Mouse (Mus musculus): ENCODE measurements around the gene Aif1. TPM values are rescaled to one million over a fixed set of nuclear protein-coding genes. Genes with fewer than 3 reads are reported as not detected.
A peak's percentile ranks its signal among the peaks of the same experiment; 100 is the strongest.

Gene Aif1
- total and polyA plus RNA-seq, 3 experiments = 7.0 to 14.7 (median 14.1) TPM

- TF ChIP-seq BHLHE40 (IDR thresholded peaks at IDR 0.05; ENCODE audit: low read depth, low read length) = peak; percentile 61
Measured at GRCm38 (mm10) chr17:35193881-35194843, 18.3 kb upstream of the Aif1 start, which contains the start of gene Ltb (continued).

DNA sequence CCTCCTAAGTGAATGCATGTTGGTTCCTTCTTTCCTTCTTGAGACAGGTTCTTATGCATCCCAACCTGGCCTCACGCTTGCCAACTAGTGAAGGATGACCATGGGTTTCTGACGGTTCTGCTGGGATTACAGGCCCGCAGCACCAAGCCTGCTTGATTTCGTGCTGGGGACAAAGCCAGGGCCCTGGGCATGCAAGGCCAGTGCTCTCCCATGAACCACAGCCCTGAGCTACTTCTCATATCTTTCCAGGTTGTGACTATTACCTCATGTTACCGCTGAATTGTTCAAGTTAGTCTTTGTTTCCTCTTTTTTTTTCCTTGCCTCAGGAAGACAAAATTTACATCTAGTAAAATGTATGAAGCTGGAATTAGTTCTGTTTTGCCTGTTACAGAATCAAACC, 17.1 kb upstream of the Aif1 start:
- dilution Hi-C loops (cut with MboI; ENCODE audit: extremely low pct_ligation_motif_present, extremely low pct_unique_long_range_greater_than_20kb, low sequenced_read_pairs) (no loop called here), in situ Hi-C loops (cut with MboI; ENCODE audit: low pct_ligation_motif_present, low pct_unique_long_range_greater_than_20kb, low sequenced_read_pairs) (no loop called here)
- Histone ChIP-seq H3K27me3 (replicated peaks) (no peaks in the 10 kb centered on the region), H3K79me2 (replicated peaks; ENCODE audit: control insufficient read depth, extremely low read depth, insufficient read depth, poor library complexity, severe bottlenecking) (no peaks in the 10 kb centered on the region; the same call in 1 of the 2 replicates), H3K36me3 (replicated peaks in 1 of 2; ENCODE audit: control insufficient read depth in 1 of 2, insufficient read depth in 1 of 2, low read length in 1 of 2) (no peaks in the 10 kb centered on the region), H3K9ac (ENCODE audit: insufficient read depth, low read depth) (peak overlapping the region; percentile 71; the same call in 1 of the 2 replicates), H3K4me1 (ENCODE audit: control insufficient read depth in 1 of 2, insufficient read depth in 2 of 2) (peaks cover 32 to 47% of the 10 kb centered on the region in 2 experiments), H3K4me3 (replicated peaks in 1 of 3; ENCODE audit: low read depth in 2 of 3, low read length in 2 of 3, poor library complexity in 1 of 3) (no peak overlapping the region), H3K4me2 (ENCODE audit: insufficient read depth, low read depth, poor library complexity, severe bottlenecking) (peak overlapping the region; percentile 87; the same call in 1 of the 2 replicates), H3K9me3 (replicated peaks; ENCODE audit: low read length) (no peaks in the 10 kb centered on the region), H3K27ac (ENCODE audit: insufficient read depth, low read depth) (peak overlapping the region; percentile 96)
- TF ChIP-seq GABPA (IDR thresholded peaks at IDR 0.05; ENCODE audit: insufficient replicate concordance, low read depth, low read length) = no peak
- peak; percentile 55; the same call in 1 of the 2 replicates for TF ChIP-seq IRF4 (IDR thresholded peaks at IDR 0.05; ENCODE audit: low read depth, low read length)
- TF ChIP-seq KAT2A (IDR thresholded peaks at IDR 0.05; ENCODE audit: insufficient replicate concordance, low read length) = no peak
- TF ChIP-seq CHD1 (IDR thresholded peaks at IDR 0.05; ENCODE audit: low read depth, low read length) = no peak
- peak; percentile 36; the same call in 1 of the 2 replicates for TF ChIP-seq ETS1 (conservative IDR thresholded peaks at IDR 0.05; ENCODE audit: low read depth, low read length)
- TF ChIP-seq ZC3H11A (IDR thresholded peaks at IDR 0.05; ENCODE audit: low read depth, low read length) = no peak
- peak; percentile 82 for TF ChIP-seq ZNF384 (IDR thresholded peaks at IDR 0.05; ENCODE audit: low read depth, low read length)
- TF ChIP-seq SIN3A (IDR thresholded peaks at IDR 0.05; ENCODE audit: low read length) = no peak
- TF ChIP-seq ELF1 (IDR thresholded peaks at IDR 0.05; ENCODE audit: low read depth, low read length) = no peak
- no peak for TF ChIP-seq E2F4 (IDR thresholded peaks at IDR 0.05; ENCODE audit: insufficient replicate concordance, low read depth, low read length)
- TF ChIP-seq POLR2AphosphoS2 (IDR thresholded peaks at IDR 0.05; ENCODE audit: low read depth, low read length) = no peak
- no peak for TF ChIP-seq JUN (IDR thresholded peaks at IDR 0.05; ENCODE audit: insufficient read depth, low read depth, low read length)
- peak; percentile 93 for TF ChIP-seq UBTF (IDR thresholded peaks at IDR 0.05; ENCODE audit: low read depth, low read length)
- TF ChIP-seq MAZ (IDR thresholded peaks at IDR 0.05; ENCODE audit: low read depth, low read length) = no peak
- no peak for TF ChIP-seq RCOR1 (conservative IDR thresholded peaks at IDR 0.05; ENCODE audit: low read depth, low read length)
- TF ChIP-seq BHLHE40 (IDR thresholded peaks at IDR 0.05; ENCODE audit: low read depth, low read length) = peak; percentile 46; the same call in 1 of the 2 replicates
- no peak for TF ChIP-seq USF2 (conservative IDR thresholded peaks at IDR 0.05; ENCODE audit: low read depth, low read length)
- TF ChIP-seq EP300 (IDR thresholded peaks at IDR 0.05; ENCODE audit: low read length) = peak; percentile 59
- TF ChIP-seq POLR2A (IDR thresholded peaks at IDR 0.05; ENCODE audit: low read depth, low read length) = no peak
- TF ChIP-seq MYC (IDR thresholded peaks at IDR 0.05; ENCODE audit: low read depth, low read length) = 0 out of 2 replicates have a peak, but pooled peaks have one; percentile 57
- no peak for TF ChIP-seq MAX (IDR thresholded peaks at IDR 0.05; ENCODE audit: low read length)
- TF ChIP-seq TBP (conservative IDR thresholded peaks at IDR 0.05; ENCODE audit: low read depth, low read length) = peak; percentile 95
- peak; percentile 16; the same call in 1 of the 2 replicates for TF ChIP-seq TCF12 (IDR thresholded peaks at IDR 0.05; ENCODE audit: low read depth, low read length)
- TF ChIP-seq RAD21 (IDR thresholded peaks at IDR 0.05; ENCODE audit: low read depth, low read length) = no peak
- TF ChIP-seq ZKSCAN1 (IDR thresholded peaks at IDR 0.05; ENCODE audit: borderline replicate concordance, low read depth, low read length) = no peak
- no peak for TF ChIP-seq CTCF (conservative IDR thresholded peaks at IDR 0.05 in 1 of 2, IDR thresholded peaks at IDR 0.05 in 1 of 2; ENCODE audit: low read depth in 2 of 2, low read length in 2 of 2)
- TF ChIP-seq NRF1 (IDR thresholded peaks at IDR 0.05; ENCODE audit: low read depth, low read length) = no peak
- no peak for TF ChIP-seq MXI1 (IDR thresholded peaks at IDR 0.05; ENCODE audit: low read depth, low read length)
- no peak for TF ChIP-seq NELFE (IDR thresholded peaks at IDR 0.05; ENCODE audit: low read depth, low read length)
- peak; percentile 39; the same call in 1 of the 2 replicates for TF ChIP-seq MEF2A (IDR thresholded peaks at IDR 0.05; ENCODE audit: borderline replicate concordance, low read depth, low read length)
- DNase-seq (ENCODE audit: extremely low read depth) = no peak

Data from CH12.LX (cell line).